Mouse (Mus musculus) heart, postnatal 0 days (tissue): Measurements from ENCODE around the gene Mettl26.

Experiments used
- CTCF ChIP-seq: IDR thresholded peaks from 2 replicates; pipeline ENCODE4 v1.5.1; 2016; ENCODE audit warnings: antibody characterized with exemption, control low read depth, low read depth
- EP300 ChIP-seq: IDR thresholded peaks from 2 replicates; pipeline ENCODE4 v1.6.1; 2016; ENCODE audit warnings: antibody characterized with exemption, low read depth

DNA sequence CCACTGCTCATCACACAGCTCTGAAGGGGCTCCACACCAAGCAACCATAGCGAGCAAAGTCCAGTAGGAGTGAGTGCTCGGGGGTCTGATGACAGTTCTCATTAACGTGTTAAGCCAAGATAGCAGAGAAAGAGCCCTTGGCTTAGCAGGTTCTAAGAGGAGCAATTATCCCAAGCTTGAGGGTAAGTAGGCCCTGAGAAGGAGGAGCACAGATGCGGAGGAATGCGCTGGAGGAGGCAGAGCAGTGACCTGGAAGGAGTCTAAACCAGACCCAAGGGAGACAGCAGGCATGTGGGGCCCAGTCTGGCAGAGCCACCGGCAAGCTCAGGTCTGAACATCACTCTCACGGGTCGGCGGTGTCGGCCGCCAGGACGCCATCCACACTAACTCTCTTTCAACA is 21.0 kb downstream of the Mettl26 start:
- no peak for TF ChIP-seq CTCF
- no peak for TF ChIP-seq EP300
